Mouse (Mus musculus): ENCODE results near the gene Cacnb3. TPM values are rescaled to one million over a fixed set of nuclear protein-coding genes. Genes with fewer than 3 reads are reported as not detected.

The Cacnb3 gene
- polyA plus RNA-seq, 1 experiment from 2014 or later, result 22.8 TPM

DNA sequence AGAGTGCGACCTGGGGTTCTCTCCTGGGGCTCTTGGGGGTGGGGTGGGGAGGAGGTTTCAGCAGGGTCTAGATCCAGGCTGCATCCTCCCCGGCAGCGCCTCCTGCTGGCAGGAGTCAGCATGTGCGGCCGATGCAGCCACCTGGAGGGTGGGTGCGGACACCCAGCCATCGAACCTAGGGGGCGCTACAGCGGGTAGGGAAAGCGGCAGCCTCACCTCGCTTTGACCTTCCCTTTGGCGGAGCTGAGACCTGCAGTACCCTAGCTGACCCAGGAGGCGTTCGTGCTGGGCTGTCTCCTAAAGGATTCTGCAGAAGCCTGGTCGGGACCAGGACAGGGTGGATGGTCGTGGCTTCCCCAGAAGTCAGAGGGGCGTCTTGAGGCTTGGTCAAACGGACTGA, 853 bp downstream of the Cacnb3 start:
- under 1% methylated on average over 18 of the region's 18 CpGs for WGBS
- H3K27ac ChIP-seq (ENCODE audit: low read length), result peak overlapping the region; percentile 20; the same call in 1 of the 2 replicates
- peak; percentile 29 for ATAC-seq
- peaks cover 3% of the 10 kb centered on the region; the same call in 1 of the 2 replicates for H3K27me3 ChIP-seq (replicated peaks; ENCODE audit: control insufficient read depth, insufficient read depth, low read length)
- H3K9ac ChIP-seq (ENCODE audit: low read depth, low read length), result peak overlapping the region; percentile 72
- H3K9me3 ChIP-seq (ENCODE audit: control insufficient read depth, low read length), result no peaks in the 10 kb centered on the region
- H3K4me2 ChIP-seq (ENCODE audit: low read depth, low read length), result peak overlapping the region; percentile 98
- no peaks in the 10 kb centered on the region for H3K36me3 ChIP-seq (ENCODE audit: control insufficient read depth, insufficient read depth, low read length)
- peak overlapping the region; percentile 83 for H3K4me3 ChIP-seq (ENCODE audit: low read length)
- peaks cover 49% of the 10 kb centered on the region for H3K4me1 ChIP-seq (ENCODE audit: control insufficient read depth, insufficient read depth, low read length)

GRCm38 (mm10) chr15:98632107-98632744, 1.6 kb downstream of the Cacnb3 start:
- Histone ChIP-seq H3K9me3 (ENCODE audit: control insufficient read depth, low read length) (no peaks in the 10 kb centered on the region), H3K36me3 (ENCODE audit: control insufficient read depth, insufficient read depth, low read length) (no peaks in the 10 kb centered on the region), H3K27ac (ENCODE audit: low read length) (peak overlapping the region; percentile 47), H3K27me3 (replicated peaks; ENCODE audit: control insufficient read depth, insufficient read depth, low read length) (peaks cover 3% of the 10 kb centered on the region; the same call in 1 of the 2 replicates), H3K9ac (ENCODE audit: low read depth, low read length) (peak overlapping the region; percentile 72), H3K4me1 (ENCODE audit: control insufficient read depth, insufficient read depth, low read length) (peaks cover 50% of the 10 kb centered on the region), H3K4me2 (ENCODE audit: low read depth, low read length) (peak overlapping the region; percentile 98), H3K4me3 (ENCODE audit: low read length) (peak overlapping the region; percentile 83)
- WGBS, result under 1% methylated on average over 25 of the region's 25 CpGs
- peak; percentile 80 for ATAC-seq

DNA sequence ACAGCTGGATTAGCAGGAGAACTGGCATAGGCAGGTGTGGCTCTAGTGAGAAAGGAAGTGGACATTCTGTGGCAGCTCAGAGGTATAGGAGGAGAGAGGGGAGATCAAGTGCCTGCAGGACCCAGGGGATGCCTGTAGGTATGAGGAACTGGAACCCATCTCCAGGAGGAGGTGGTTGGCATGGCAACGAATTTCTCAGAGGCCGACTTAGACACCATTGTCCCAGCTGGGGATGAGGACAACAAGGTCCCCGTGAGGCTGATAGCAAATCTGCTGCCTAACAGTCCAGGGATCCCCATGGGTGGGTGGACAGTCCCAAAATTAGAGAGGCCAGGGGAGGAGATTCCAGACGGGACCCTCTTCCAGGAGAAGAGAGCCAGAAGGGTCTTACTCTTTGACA, 2.3 kb downstream of the Cacnb3 start:
- Histone ChIP-seq H3K4me3 (ENCODE audit: low read length) (peak overlapping the region; percentile 83), H3K27ac (ENCODE audit: low read length) (no peak overlapping the region)
- 7% methylated on average over 4 of the region's 4 CpGs for WGBS

GRCm38 (mm10) chr15:98633822-98634470, 3.3 kb downstream of the Cacnb3 start:
- no peak for ATAC-seq
- peaks cover 40% of the 10 kb centered on the region for H3K4me1 ChIP-seq (ENCODE audit: control insufficient read depth, insufficient read depth, low read length)
- H3K27me3 ChIP-seq (replicated peaks; ENCODE audit: control insufficient read depth, insufficient read depth, low read length), result peaks cover 3% of the 10 kb centered on the region; the same call in 1 of the 2 replicates
- H3K36me3 ChIP-seq (ENCODE audit: control insufficient read depth, insufficient read depth, low read length), result no peaks in the 10 kb centered on the region
- peak overlapping the region; percentile 83 for H3K4me3 ChIP-seq (ENCODE audit: low read length)
- peak overlapping the region; percentile 83 for H3K9ac ChIP-seq (ENCODE audit: low read depth, low read length)
- H3K9me3 ChIP-seq (ENCODE audit: control insufficient read depth, low read length), result no peaks in the 10 kb centered on the region
- H3K4me2 ChIP-seq (ENCODE audit: low read depth, low read length), result peak overlapping the region; percentile 98
- 3% methylated on average over 25 of the region's 25 CpGs for WGBS
- peak overlapping the region; percentile 84 for H3K27ac ChIP-seq (ENCODE audit: low read length)

More for the DNA sequence above, 2.3 kb downstream of the Cacnb3 start:
- Histone ChIP-seq H3K36me3 (ENCODE audit: control insufficient read depth, insufficient read depth, low read length) (no peaks in the 10 kb centered on the region), H3K27me3 (replicated peaks; ENCODE audit: control insufficient read depth, insufficient read depth, low read length) (peaks cover 3% of the 10 kb centered on the region; the same call in 1 of the 2 replicates), H3K9me3 (ENCODE audit: control insufficient read depth, low read length) (no peaks in the 10 kb centered on the region), H3K4me1 (ENCODE audit: control insufficient read depth, insufficient read depth, low read length) (peaks cover 50% of the 10 kb centered on the region), H3K4me2 (ENCODE audit: low read depth, low read length) (peak overlapping the region; percentile 98), H3K9ac (ENCODE audit: low read depth, low read length) (peak overlapping the region; percentile 72)
- ATAC-seq, result no peak

DNA sequence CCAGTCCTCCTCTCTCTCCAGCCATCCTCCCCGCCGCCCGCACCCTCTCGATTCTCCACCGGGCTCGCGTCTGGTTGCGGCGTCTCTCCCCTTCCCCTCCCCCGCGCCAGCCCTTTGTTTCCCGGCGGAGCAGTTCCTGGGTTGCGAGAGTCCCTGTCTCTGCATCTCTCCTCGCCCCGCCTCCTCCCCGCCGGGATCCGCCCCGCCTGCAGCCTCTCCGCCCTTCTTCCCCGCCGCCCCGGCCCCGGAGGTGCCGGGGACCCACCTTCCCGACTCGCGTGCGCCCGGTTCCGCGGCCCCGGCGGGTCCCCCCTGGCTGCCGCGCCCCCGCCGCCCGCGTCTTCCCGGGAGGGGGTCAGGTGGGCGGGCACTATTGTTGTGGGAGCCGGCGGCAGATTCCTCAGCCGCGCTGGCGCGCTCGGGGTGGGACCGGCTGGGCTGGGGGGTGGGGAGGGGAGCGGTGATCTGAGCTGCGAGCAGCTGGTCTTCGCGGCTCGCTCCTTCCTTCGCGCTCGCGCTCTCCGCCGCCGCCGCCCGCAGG, 4.0 kb downstream of the Cacnb3 start:
- peaks cover 36% of the 10 kb centered on the region for H3K4me1 ChIP-seq (ENCODE audit: control insufficient read depth, insufficient read depth, low read length)
- H3K36me3 ChIP-seq (ENCODE audit: control insufficient read depth, insufficient read depth, low read length), result no peaks in the 10 kb centered on the region
- peak; percentile 69 for ATAC-seq
- WGBS, result under 1% methylated on average over 47 of the region's 65 CpGs
- H3K9me3 ChIP-seq (ENCODE audit: control insufficient read depth, low read length), result no peaks in the 10 kb centered on the region
- peak overlapping the region; percentile 84 for H3K27ac ChIP-seq (ENCODE audit: low read length)
- H3K9ac ChIP-seq (ENCODE audit: low read depth, low read length), result peak overlapping the region; percentile 83
- peak overlapping the region; percentile 98 for H3K4me2 ChIP-seq (ENCODE audit: low read depth, low read length)
- peaks cover 3% of the 10 kb centered on the region; the same call in 1 of the 2 replicates for H3K27me3 ChIP-seq (replicated peaks; ENCODE audit: control insufficient read depth, insufficient read depth, low read length)
- peak overlapping the region; percentile 83 for H3K4me3 ChIP-seq (ENCODE audit: low read length)

DNA sequence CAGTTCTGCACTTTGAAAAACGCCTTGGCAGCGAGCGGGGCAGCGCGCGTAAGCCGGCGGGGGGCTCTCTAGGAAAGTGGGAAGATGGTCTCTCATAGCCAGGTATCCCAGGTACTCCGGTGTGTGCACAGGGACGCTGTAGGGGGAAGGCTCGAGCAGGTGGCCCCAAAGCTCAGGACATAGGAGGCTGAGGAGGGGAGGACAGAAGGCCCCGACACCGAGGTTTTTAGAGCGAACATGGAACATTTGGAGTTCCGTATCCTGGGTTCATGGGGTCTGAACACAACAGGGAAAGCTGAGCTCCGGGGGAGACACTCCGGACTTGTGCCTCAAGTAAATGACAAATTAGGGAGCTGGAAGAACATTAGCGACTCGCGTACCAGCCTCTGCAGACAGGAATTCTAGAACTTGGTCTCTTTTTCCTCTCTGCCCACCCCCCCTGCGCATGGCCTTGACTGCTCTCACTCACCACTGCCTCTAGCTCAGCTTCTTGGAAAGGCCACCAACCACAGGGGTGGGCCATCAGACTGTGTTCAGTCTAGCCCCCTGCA, 4.7 kb downstream of the Cacnb3 start:
- Histone ChIP-seq H3K4me3 (ENCODE audit: low read length) (peak overlapping the region; percentile 83), H3K27me3 (replicated peaks; ENCODE audit: control insufficient read depth, insufficient read depth, low read length) (peaks cover 3% of the 10 kb centered on the region; the same call in 1 of the 2 replicates), H3K9me3 (ENCODE audit: control insufficient read depth, low read length) (no peaks in the 10 kb centered on the region), H3K36me3 (ENCODE audit: control insufficient read depth, insufficient read depth, low read length) (no peaks in the 10 kb centered on the region), H3K4me1 (ENCODE audit: control insufficient read depth, insufficient read depth, low read length) (peaks cover 36% of the 10 kb centered on the region), H3K4me2 (ENCODE audit: low read depth, low read length) (peak overlapping the region; percentile 98), H3K27ac (ENCODE audit: low read length) (peak overlapping the region; percentile 84; the same call in 1 of the 2 replicates), H3K9ac (ENCODE audit: low read depth, low read length) (peak overlapping the region; percentile 83)
- ATAC-seq, result no peak
- WGBS, result 7% methylated on average over 21 of the region's 21 CpGs

DNA sequence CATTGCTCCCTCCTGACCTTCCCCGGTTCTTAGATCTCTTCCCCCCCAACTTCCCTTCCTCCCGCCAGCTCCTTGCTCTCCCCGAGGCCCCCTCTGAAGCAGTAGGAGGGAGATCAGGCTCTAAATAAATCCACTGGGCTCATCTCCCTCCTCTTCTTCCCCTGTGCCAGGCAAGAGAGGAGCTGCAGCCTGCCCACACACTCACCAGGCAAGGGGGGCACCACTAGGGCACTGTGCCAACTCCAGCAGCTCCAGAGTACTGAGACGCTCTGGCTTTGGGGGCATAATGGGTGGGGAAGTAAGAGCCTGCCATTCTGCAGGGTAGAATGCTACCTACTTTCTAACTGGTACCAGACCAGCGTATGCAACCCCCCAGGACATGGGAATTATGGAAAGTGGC, 5.9 kb downstream of the Cacnb3 start:
- Histone ChIP-seq H3K9ac (ENCODE audit: low read depth, low read length) (peak overlapping the region; percentile 2; the same call in 1 of the 2 replicates), H3K36me3 (ENCODE audit: control insufficient read depth, insufficient read depth, low read length) (no peaks in the 10 kb centered on the region), H3K4me2 (ENCODE audit: low read depth, low read length) (0 out of 2 replicates have a peak overlapping the region, but pooled peaks have one; percentile 98), H3K9me3 (ENCODE audit: control insufficient read depth, low read length) (no peaks in the 10 kb centered on the region), H3K27ac (ENCODE audit: low read length) (no peak overlapping the region), H3K27me3 (replicated peaks; ENCODE audit: control insufficient read depth, insufficient read depth, low read length) (peaks cover 3% of the 10 kb centered on the region; the same call in 1 of the 2 replicates), H3K4me1 (ENCODE audit: control insufficient read depth, insufficient read depth, low read length) (peaks cover 31% of the 10 kb centered on the region), H3K4me3 (ENCODE audit: low read length) (no peak overlapping the region)
- 54% methylated on average over 5 of the region's 5 CpGs for WGBS
- no peak for ATAC-seq

DNA sequence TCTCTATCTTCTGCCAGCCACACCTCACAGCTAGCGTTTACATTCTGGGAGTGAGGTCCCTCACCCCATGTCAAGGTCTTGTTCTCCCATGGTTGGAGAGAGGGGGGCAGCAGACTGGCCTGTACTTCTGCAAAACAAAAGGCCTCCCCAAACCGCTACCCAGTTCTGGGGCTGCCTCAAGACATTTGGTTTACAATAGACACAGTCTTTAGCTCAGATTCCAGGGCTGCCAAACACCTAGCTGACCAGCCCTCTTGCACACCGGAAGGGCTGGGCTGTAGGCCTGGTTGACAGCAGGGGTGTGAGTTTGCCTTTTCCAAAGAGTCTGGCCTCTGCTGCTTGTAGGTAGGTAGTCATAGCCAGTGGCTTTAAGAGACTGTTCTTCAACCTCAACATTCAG, 6.5 kb downstream of the Cacnb3 start:
- H3K4me2 ChIP-seq (ENCODE audit: low read depth, low read length), result no peak overlapping the region
- H3K27me3 ChIP-seq (replicated peaks; ENCODE audit: control insufficient read depth, insufficient read depth, low read length), result peaks cover 3% of the 10 kb centered on the region; the same call in 1 of the 2 replicates
- 43% methylated on average over 3 of the region's 3 CpGs for WGBS
- peaks cover 27% of the 10 kb centered on the region for H3K4me1 ChIP-seq (ENCODE audit: control insufficient read depth, insufficient read depth, low read length)
- no peak overlapping the region for H3K9ac ChIP-seq (ENCODE audit: low read depth, low read length)
- no peak overlapping the region for H3K27ac ChIP-seq (ENCODE audit: low read length)
- H3K9me3 ChIP-seq (ENCODE audit: control insufficient read depth, low read length), result no peaks in the 10 kb centered on the region
- ATAC-seq, result no peak
- H3K4me3 ChIP-seq (ENCODE audit: low read length), result no peak overlapping the region
- no peaks in the 10 kb centered on the region for H3K36me3 ChIP-seq (ENCODE audit: control insufficient read depth, insufficient read depth, low read length)

DNA sequence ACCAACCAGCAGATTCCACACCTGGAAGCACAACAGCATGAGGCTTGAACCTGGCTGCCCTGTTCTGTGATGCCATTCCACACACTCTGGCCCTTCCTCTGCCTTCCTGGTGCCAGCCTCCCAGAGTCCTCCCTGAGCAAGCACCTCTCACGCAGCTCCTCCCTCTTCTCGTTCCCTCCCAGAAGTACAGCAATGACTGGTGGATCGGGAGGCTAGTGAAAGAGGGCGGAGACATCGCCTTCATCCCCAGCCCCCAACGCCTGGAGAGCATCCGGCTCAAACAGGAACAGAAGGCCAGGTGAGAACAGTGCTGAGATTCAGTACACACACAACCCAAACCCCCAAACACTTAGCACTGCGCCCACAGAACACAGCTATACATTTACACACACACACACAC, 9.5 kb downstream of the Cacnb3 start:
- no peak overlapping the region for H3K4me2 ChIP-seq (ENCODE audit: low read depth, low read length)
- no peak overlapping the region for H3K4me3 ChIP-seq (ENCODE audit: low read length)
- H3K36me3 ChIP-seq (ENCODE audit: control insufficient read depth, insufficient read depth, low read length), result peaks cover 8% of the 10 kb centered on the region
- no peaks in the 10 kb centered on the region for H3K27me3 ChIP-seq (replicated peaks; ENCODE audit: control insufficient read depth, insufficient read depth, low read length)
- H3K4me1 ChIP-seq (ENCODE audit: control insufficient read depth, insufficient read depth, low read length), result peaks cover 8% of the 10 kb centered on the region
- no peak overlapping the region for H3K27ac ChIP-seq (ENCODE audit: low read length)
- H3K9ac ChIP-seq (ENCODE audit: low read depth, low read length), result no peak overlapping the region
- no peaks in the 10 kb centered on the region for H3K9me3 ChIP-seq (ENCODE audit: control insufficient read depth, low read length)
- 28% methylated on average over 8 of the region's 8 CpGs for WGBS
- peak; percentile 43; the same call in 1 of the 2 replicates for ATAC-seq

Data from intestine, embryonic 16.5 days (tissue).